ENCODE assay signal across 9 mouse cellular contexts in the genomic region with DNA sequence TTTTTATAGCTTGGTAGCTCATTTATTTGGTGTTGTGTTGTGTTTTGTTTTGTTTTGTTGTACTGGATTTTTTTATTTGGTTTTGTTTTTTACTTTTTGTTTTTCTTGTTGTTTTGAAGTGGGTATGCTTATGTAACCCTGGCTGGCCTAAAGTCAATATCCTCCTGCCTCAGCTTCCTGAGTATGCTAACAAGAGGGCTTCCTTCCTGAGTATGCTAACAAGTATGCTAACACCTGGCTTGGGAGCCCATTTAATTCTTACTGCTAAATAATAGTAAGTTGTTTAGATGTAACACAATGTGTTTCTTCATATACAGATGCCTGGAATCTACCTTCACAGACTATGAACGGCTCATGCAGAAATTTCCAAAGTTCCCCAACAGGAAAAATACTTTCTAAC. TPM values are rescaled to one million over a fixed set of nuclear protein-coding genes. Genes with fewer than 3 reads are reported as not detected.
DNase-seq lines count a peak whose midpoint lies in the region; ATAC-seq and TF ChIP-seq lines count a peak whose summit lies in the region.
"Had no signal": no experiment of that assay in that cellular context is flagged by ENCODE, and none has a peak within 500 bp of the region (broad histone marks: within the 10 kb centered on the region; RNA-seq: fewer than 3 reads in every experiment).

No protein-coding gene starts in this region.

- WGBS in kidney, embryonic 15.5 days = 91% methylated on average over 1 of the region's 1 CpGs
- 58% methylated on average over 1 of the region's 1 CpGs for WGBS in bone marrow, adult 2 months
- WGBS in forebrain, postnatal 0 days = 87% methylated on average over 1 of the region's 1 CpGs
- WGBS in liver, postnatal 0 days (ENCODE audit: insufficient replicate concordance) = 60% methylated on average over 1 of the region's 1 CpGs

- no peak overlapping the region for H3K27ac ChIP-seq in kidney, embryonic 15.5 days
- H3K27ac ChIP-seq in bone marrow, adult 2 months (ENCODE audit: control insufficient read depth, insufficient read depth, low read depth, low read length, poor library complexity) = no peak overlapping the region
- no peak overlapping the region for H3K27ac ChIP-seq in forebrain, postnatal 0 days (ENCODE audit: low read depth, low read length)
- peak overlapping the region; percentile 100 for H3K27ac ChIP-seq in liver, postnatal 0 days (ENCODE audit: low read depth)

- H3K4me2 ChIP-seq in kidney, embryonic 15.5 days = peak overlapping the region; percentile 74
- peak overlapping the region; percentile 70; the same call in 1 of the 2 replicates for H3K4me2 ChIP-seq in forebrain, postnatal 0 days (ENCODE audit: low read depth)
- H3K4me2 ChIP-seq in liver, postnatal 0 days (ENCODE audit: low read depth, low read length) = peak overlapping the region; percentile 64

- ATAC-seq in kidney, embryonic 15.5 days (replicated peaks; ENCODE audit: low FRiP score) = no peak
- no peak for ATAC-seq in forebrain, postnatal 0 days
- ATAC-seq in liver, postnatal 0 days = no peak

- no peak for DNase-seq in kidney, postnatal 36 days
- no peak for DNase-seq in forebrain, postnatal 0 days
- DNase-seq in liver, postnatal 0 days = no peak
- no peak for DNase-seq in c-Kit-positive CD71-positive TER-119-positive erythroid progenitor cells, embryonic 14.5 days (ENCODE audit: low spot score)
- DNase-seq in right cerebral cortex, postnatal 25 days = no peak
- no peak for DNase-seq in adrenal gland, postnatal 25 days
- DNase-seq: right cerebral cortex, postnatal 4 days had no signal

- no peak for TF ChIP-seq CTCF in bone marrow, adult 2 months (IDR thresholded peaks at IDR 0.05; ENCODE audit: control insufficient read depth, insufficient read depth, low read length)
- no peak for TF ChIP-seq CTCF in forebrain, postnatal 0 days (IDR thresholded peaks at IDR 0.05; ENCODE audit: low read depth)
- TF ChIP-seq CTCF in liver, postnatal 0 days (IDR thresholded peaks at IDR 0.05; ENCODE audit: low read depth) = no peak

- peaks cover 8% of the 10 kb centered on the region for H3K36me3 ChIP-seq in kidney, embryonic 15.5 days
- H3K36me3 ChIP-seq in forebrain, postnatal 0 days (ENCODE audit: insufficient read depth) = no peaks in the 10 kb centered on the region
- peaks cover 14% of the 10 kb centered on the region; the same call in 1 of the 2 replicates for H3K36me3 ChIP-seq in liver, postnatal 0 days (replicated peaks; ENCODE audit: insufficient read depth, low read length)

- TF ChIP-seq POLR2A in bone marrow, adult 2 months (IDR thresholded peaks at IDR 0.05; ENCODE audit: borderline replicate concordance, control insufficient read depth, low read depth, low read length) = no peak

- peak overlapping the region; percentile 69; the same call in 1 of the 2 replicates for H3K4me3 ChIP-seq in kidney, embryonic 15.5 days (replicated peaks)
- H3K4me3 ChIP-seq in bone marrow, adult 2 months (replicated peaks; ENCODE audit: control insufficient read depth, low read depth, low read length) = peak overlapping the region; percentile 17
- H3K4me3 ChIP-seq in forebrain, postnatal 0 days (ENCODE audit: low read depth, low read length) = peak overlapping the region; percentile 80; the same call in 1 of the 2 replicates
- peak overlapping the region; percentile 86 for H3K4me3 ChIP-seq in liver, postnatal 0 days (ENCODE audit: low read depth, low read length)

- H3K9me3 ChIP-seq in kidney, embryonic 15.5 days (replicated peaks) = no peaks in the 10 kb centered on the region
- no peaks in the 10 kb centered on the region for H3K9me3 ChIP-seq in forebrain, postnatal 0 days (ENCODE audit: low read length)
- H3K9me3 ChIP-seq in liver, postnatal 0 days (ENCODE audit: low read length) = no peaks in the 10 kb centered on the region

- H3K4me1 ChIP-seq in kidney, embryonic 15.5 days = peaks cover 16% of the 10 kb centered on the region
- peaks cover 2% of the 10 kb centered on the region for H3K4me1 ChIP-seq in bone marrow, adult 2 months (ENCODE audit: control insufficient read depth, insufficient read depth, low read length)
- H3K4me1 ChIP-seq in forebrain, postnatal 0 days (ENCODE audit: insufficient read depth) = peaks cover 14% of the 10 kb centered on the region; the same call in 1 of the 2 replicates
- H3K4me1 ChIP-seq in liver, postnatal 0 days (ENCODE audit: insufficient read depth) = peaks cover 20% of the 10 kb centered on the region

- no peak for TF ChIP-seq EP300 in liver, postnatal 0 days (IDR thresholded peaks at IDR 0.05; ENCODE audit: low read depth)

- H3K27me3 ChIP-seq in kidney, embryonic 15.5 days = no peaks in the 10 kb centered on the region
- H3K27me3 ChIP-seq in forebrain, postnatal 0 days (ENCODE audit: insufficient read depth, low read length) = no peaks in the 10 kb centered on the region
- H3K27me3 ChIP-seq in liver, postnatal 0 days (ENCODE audit: insufficient read depth, low read length) = no peaks in the 10 kb centered on the region

- 0 out of 2 replicates have a peak overlapping the region, but pooled peaks have one; percentile 90 for H3K9ac ChIP-seq in kidney, embryonic 15.5 days
- H3K9ac ChIP-seq in forebrain, postnatal 0 days = peak overlapping the region; percentile 99; the same call in 1 of the 2 replicates
- H3K9ac ChIP-seq in liver, postnatal 0 days (replicated peaks) = peak overlapping the region; percentile 97

RNA-seq across cellular contexts. Expression of a gene that starts 1.3 kb away (rescaled TPM):
- polyA plus RNA-seq in kidney, embryonic 15.5 days (2015; fragmentation: Nextera tagmentation; extraction: Ambion mirVana) = 36.4 and 40.8 TPM in 2 replicates
- 20.1 and 31.2 TPM in 2 replicates for polyA plus RNA-seq in bone marrow, adult 2 months (2011; ENCODE audit: insufficient read depth, insufficient read length, low replicate concordance, missing spikeins)
- total RNA-seq in forebrain, postnatal 0 days (2014; rRNA removed) = 70.5 and 93.6 TPM in 2 replicates
- 18.2 and 27.6 TPM in 2 replicates for polyA plus RNA-seq in forebrain, postnatal 0 days (2015; fragmentation: Nextera tagmentation; extraction: Ambion mirVana)
- 18.2 and 20.6 TPM in 2 replicates for polyA plus RNA-seq in liver, postnatal 0 days (2015; fragmentation: Nextera tagmentation; extraction: Ambion mirVana)
- total RNA-seq in adrenal gland, postnatal 25 days (2021) = 96.6 and 102 TPM in 2 replicates

Comparison
In these comparisons a context has a peak if more than half of its experiments do, and no peak if none do; other contexts are left out.
1. H3K4me3 ChIP-seq: peak in every context shown above with its lines; median percentile 86 in liver, postnatal 0 days; 80 in forebrain, postnatal 0 days; 69 in kidney, embryonic 15.5 days; 17 in bone marrow, adult 2 months.